Mouse (Mus musculus) liver, embryonic 15.5 days (tissue): ENCODE measurements around the gene Znrf2. TPM values are rescaled to one million over a fixed set of nuclear protein-coding genes. Genes with fewer than 3 reads are reported as not detected.
A peak's percentile ranks its signal among the peaks of the same experiment; 100 is the strongest.

Experiments
- ATAC-seq: fragments of 200-750 bp; cut with Nextera tagmentation; 2 replicates; pipeline ENCODE4 v1.8.0; 2017; ENCODE audit warnings: moderate number of reproducible peaks, mild to moderate bottlenecking, moderate library complexity; ENCODE audit not compliant: insufficient read depth
- H3K27ac ChIP-seq: fragments of 300-500 bp; sonication (generic); replicated peaks from 2 replicates; pipeline ENCODE4 v1.5.1; 2015; ENCODE audit warnings: mild to moderate bottlenecking, inconsistent platforms
- H3K27me3 ChIP-seq: fragments of 300-500 bp; sonication (generic); 2 replicates; pipeline ENCODE4 v1.6.1; 2015; ENCODE audit warnings: mild to moderate bottlenecking, inconsistent platforms
- H3K36me3 ChIP-seq: fragments of 300-500 bp; sonication (generic); replicated peaks from 2 replicates; pipeline ENCODE4 v1.6.1; 2015; ENCODE audit warnings: moderate library complexity, mild to moderate bottlenecking, inconsistent platforms
- H3K4me1 ChIP-seq: fragments of 300-500 bp; sonication (generic); replicated peaks from 2 replicates; pipeline ENCODE4 v1.6.1; 2015; ENCODE audit warnings: inconsistent platforms
- H3K4me2 ChIP-seq: fragments of 300-500 bp; sonication (generic); 2 replicates; pipeline ENCODE4 v1.6.1; 2015; ENCODE audit warnings: moderate library complexity, mild to moderate bottlenecking, inconsistent platforms
- H3K4me3 ChIP-seq: fragments of 300-500 bp; sonication (generic); replicated peaks from 2 replicates; pipeline ENCODE4 v1.5.1; 2015; ENCODE audit warnings: mild to moderate bottlenecking, inconsistent platforms
- H3K9ac ChIP-seq: fragments of 300-500 bp; sonication (generic); 2 replicates; pipeline ENCODE4 v1.6.1; 2015; ENCODE audit warnings: moderate library complexity, mild to moderate bottlenecking, inconsistent platforms
- H3K9me3 ChIP-seq: fragments of 300-500 bp; sonication (generic); replicated peaks from 2 replicates; pipeline ENCODE4 v1.6.1; 2016; ENCODE audit warnings: inconsistent platforms
- WGBS: fragments of 180-500 bp; shearing (Covaris S2); methylation state at CpG from one replicate; pipeline ENCODE4 v1.1.7; 2015; ENCODE audit warnings: mixed read lengths; ENCODE audit not compliant: insufficient replicate concordance; 5-methylcytosine and 5-hydroxymethylcytosine counted together
- polyA plus RNA-seq: library from polyadenylated mRNA; unstranded; fragments of >200 nt; fragmentation: Nextera tagmentation; extraction: Ambion mirVana; gene quantifications from 2 replicates; pipeline ENCODE4 v1.2.1, GENCODE M21; 2015

Gene Znrf2
- polyA plus RNA-seq, 1 experiment from 2014 or later, result 2.1 TPM

DNA sequence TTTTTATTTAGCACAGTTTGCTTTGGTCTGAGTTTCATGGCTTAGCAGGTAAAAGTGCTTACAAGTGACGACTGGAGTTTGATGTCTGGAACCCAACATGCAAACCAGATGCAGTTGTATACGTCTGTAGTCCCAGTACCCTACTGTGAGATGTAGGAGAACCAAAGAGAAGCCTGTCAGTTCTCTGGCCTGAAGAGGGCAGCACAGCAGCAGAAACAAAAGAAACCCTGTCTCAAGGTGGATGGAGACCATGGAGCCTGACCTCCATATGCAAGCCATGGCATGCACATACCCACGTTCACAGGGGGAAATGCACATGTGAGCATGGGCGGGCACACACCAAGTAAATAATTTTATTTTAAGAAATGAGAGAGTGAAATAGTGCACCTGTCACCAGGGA lies 100.8 kb downstream of the Znrf2 start:
- 30% methylated on average over 4 of the region's 4 CpGs for WGBS
- H3K9ac ChIP-seq, result no peak overlapping the region
- H3K36me3 ChIP-seq, result no peaks in the 10 kb centered on the region
- no peak overlapping the region for H3K4me3 ChIP-seq
- no peak overlapping the region for H3K27ac ChIP-seq
- no peak overlapping the region for H3K4me2 ChIP-seq
- no peak for ATAC-seq
- H3K9me3 ChIP-seq, result no peaks in the 10 kb centered on the region
- H3K4me1 ChIP-seq, result no peaks in the 10 kb centered on the region
- H3K27me3 ChIP-seq, result no peaks in the 10 kb centered on the region

DNA sequence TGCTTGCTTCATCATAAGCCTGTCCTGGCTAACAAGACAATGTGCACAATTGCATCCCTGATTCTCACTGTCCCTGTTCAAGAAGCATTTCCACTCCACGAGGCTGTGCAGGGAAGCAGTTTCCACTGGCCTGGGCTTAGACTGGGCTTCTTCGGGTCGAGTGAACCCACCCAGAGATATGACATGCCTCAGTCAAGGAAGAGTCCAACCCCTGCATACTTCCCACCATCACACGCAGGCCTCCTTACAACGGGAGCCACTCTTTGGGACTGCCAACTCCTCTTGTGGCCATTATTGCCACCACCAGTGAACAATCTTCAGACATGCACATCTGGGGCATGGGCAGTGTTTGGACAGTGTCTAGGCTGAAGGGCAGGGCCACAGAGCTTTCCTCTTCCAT lies 101.8 kb downstream of the Znrf2 start:
- H3K4me3 ChIP-seq, result no peak overlapping the region
- H3K27ac ChIP-seq, result no peak overlapping the region
- no peaks in the 10 kb centered on the region for H3K27me3 ChIP-seq
- H3K36me3 ChIP-seq, result no peaks in the 10 kb centered on the region
- no peaks in the 10 kb centered on the region for H3K9me3 ChIP-seq
- no peak overlapping the region for H3K9ac ChIP-seq
- no peak overlapping the region for H3K4me2 ChIP-seq
- ATAC-seq, result no peak
- H3K4me1 ChIP-seq, result no peaks in the 10 kb centered on the region
- WGBS, result 68% methylated on average over 5 of the region's 5 CpGs

DNA sequence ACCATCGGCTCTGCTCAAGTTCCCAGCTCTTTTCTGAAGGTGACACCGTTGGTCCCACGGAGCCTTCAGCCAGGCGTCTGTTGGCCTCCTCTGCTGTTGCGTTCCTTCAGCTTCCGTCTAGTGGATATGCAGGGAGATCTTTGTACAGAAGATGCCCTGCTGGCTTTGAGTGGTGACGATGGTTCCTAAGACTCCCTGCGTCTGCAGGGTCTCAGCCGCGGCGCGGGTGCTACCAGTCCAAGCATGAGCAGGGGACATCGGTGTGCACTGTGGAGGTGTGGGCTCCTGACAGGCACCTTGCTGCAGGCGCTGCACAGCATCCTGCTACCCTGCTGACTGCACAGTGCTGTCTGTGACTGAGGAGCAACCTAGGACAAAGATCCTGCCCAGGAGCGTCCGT lies 107.8 kb downstream of the Znrf2 start:
- Histone ChIP-seq H3K4me1 (no peaks in the 10 kb centered on the region), H3K36me3 (no peaks in the 10 kb centered on the region), H3K27ac (no peak overlapping the region), H3K9me3 (no peaks in the 10 kb centered on the region), H3K4me3 (no peak overlapping the region), H3K4me2 (no peak overlapping the region), H3K9ac (no peak overlapping the region), H3K27me3 (no peaks in the 10 kb centered on the region)
- no peak for ATAC-seq
- 81% methylated on average over 16 of the region's 16 CpGs for WGBS

DNA sequence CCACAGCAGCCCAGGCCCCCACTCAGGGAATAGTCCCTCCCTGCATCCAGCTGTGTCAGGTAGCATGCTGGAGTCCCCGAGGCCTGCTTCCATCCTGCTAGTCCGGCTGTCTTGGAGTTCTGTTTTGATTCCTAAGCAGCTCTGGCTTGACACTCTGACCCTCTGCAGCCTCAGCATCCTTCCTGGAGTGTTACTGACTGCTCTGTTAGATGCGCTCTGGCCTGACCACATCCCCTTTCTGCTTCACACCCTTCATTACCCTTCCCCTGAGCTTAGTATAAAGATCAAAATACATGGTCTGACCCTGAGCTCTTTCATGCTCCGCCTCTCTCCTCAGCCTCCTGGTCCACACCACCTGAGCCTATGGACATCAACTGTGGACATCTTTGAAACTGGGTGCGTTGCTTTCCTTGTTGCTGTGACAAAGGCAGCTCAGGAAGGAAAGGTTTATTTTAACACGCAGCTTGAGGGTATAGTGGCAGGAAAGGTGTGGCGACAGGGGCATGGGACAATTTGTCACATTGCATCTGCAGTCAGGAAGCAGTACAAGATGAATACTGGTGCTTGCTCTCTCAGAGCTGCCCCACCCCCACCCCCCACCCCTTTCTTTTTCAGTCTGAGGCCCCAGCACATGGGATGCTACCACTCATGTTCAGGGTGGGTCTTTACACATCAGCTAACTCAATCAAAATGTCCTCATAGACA lies 109.2 kb downstream of the Znrf2 start:
- Histone ChIP-seq H3K27me3 (no peaks in the 10 kb centered on the region), H3K9me3 (no peaks in the 10 kb centered on the region), H3K4me1 (no peaks in the 10 kb centered on the region), H3K27ac (no peak overlapping the region), H3K4me2 (no peak overlapping the region), H3K9ac (no peak overlapping the region), H3K36me3 (no peaks in the 10 kb centered on the region), H3K4me3 (no peak overlapping the region)
- ATAC-seq, result no peak
- WGBS, result 22% methylated on average over 7 of the region's 7 CpGs

DNA sequence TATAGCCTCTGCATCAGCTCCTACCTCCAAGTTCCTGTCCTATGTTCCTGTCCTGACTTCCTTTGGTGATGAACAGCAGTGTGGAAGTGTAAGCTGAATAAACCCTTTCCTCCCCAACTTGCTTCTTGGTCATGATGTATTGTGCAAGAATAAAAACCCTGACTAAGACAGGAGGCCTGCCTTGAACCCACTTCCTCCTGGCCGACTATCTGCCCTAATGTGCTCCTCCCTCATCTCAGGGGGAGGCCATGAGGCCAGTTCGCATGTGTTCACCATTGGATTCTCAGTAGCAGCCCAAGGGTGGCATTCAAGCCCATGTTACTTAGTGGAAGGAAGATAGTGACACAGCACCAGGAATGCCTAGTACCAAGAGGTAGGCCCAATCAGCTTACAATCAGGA lies 110.2 kb downstream of the Znrf2 start:
- Histone ChIP-seq H3K9ac (no peak overlapping the region), H3K27me3 (no peaks in the 10 kb centered on the region), H3K4me2 (no peak overlapping the region), H3K4me3 (no peak overlapping the region), H3K9me3 (no peaks in the 10 kb centered on the region), H3K27ac (no peak overlapping the region), H3K36me3 (no peaks in the 10 kb centered on the region), H3K4me1 (no peaks in the 10 kb centered on the region)
- ATAC-seq, result no peak
- 24% methylated on average over 2 of the region's 2 CpGs for WGBS

DNA sequence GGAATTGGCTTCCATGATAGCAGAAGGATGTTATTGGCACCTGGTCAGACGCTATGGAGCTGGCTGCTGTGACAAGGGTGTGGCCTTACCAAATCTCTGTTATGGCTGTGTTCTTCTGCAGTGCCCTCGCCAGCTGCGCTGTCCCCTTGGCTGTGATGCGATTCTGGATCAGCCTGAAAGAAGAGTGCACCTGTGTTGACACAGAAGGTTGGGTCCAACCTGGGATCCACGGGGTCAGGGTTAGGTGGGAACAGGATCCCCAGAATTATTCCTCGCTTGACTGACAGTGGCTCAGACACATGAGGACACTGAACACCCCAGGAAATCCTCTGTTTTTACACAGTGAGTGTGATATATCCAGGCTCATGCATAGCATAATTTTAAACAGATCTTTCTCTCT lies 111.2 kb downstream of the Znrf2 start:
- Histone ChIP-seq H3K27me3 (no peaks in the 10 kb centered on the region), H3K4me2 (no peak overlapping the region), H3K27ac (no peak overlapping the region), H3K4me3 (no peak overlapping the region), H3K4me1 (no peaks in the 10 kb centered on the region), H3K9ac (no peak overlapping the region), H3K9me3 (no peaks in the 10 kb centered on the region), H3K36me3 (no peaks in the 10 kb centered on the region)
- ATAC-seq, result no peak
- WGBS, result 65% methylated on average over 6 of the region's 6 CpGs

DNA sequence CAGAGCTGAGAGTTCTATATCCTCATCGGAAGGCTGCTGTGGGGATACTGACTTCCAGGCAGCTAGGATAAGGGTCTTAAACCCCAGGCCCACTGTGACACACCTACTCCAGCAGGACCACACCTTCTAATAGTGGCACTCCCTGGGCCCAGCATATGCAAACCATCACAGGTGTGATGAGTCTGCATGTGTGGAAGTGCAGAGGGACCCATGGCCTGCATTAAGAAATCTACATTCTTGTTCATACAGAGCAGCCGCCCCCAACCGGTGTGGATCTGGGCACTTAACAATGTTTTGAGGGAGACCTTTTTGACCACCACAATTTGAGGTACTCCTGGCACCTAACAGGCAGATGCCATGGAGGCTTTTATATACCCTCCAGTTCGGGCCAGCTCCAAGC lies 114.9 kb downstream of the Znrf2 start:
- Histone ChIP-seq H3K4me1 (no peaks in the 10 kb centered on the region; the same call in 1 of the 2 replicates), H3K4me2 (no peak overlapping the region), H3K4me3 (no peak overlapping the region), H3K36me3 (no peaks in the 10 kb centered on the region), H3K9me3 (no peaks in the 10 kb centered on the region), H3K27ac (no peak overlapping the region), H3K9ac (no peak overlapping the region), H3K27me3 (no peaks in the 10 kb centered on the region)
- 74% methylated on average over 4 of the region's 4 CpGs for whole genome bisulfite sequencing
- no peak for ATAC-seq

DNA sequence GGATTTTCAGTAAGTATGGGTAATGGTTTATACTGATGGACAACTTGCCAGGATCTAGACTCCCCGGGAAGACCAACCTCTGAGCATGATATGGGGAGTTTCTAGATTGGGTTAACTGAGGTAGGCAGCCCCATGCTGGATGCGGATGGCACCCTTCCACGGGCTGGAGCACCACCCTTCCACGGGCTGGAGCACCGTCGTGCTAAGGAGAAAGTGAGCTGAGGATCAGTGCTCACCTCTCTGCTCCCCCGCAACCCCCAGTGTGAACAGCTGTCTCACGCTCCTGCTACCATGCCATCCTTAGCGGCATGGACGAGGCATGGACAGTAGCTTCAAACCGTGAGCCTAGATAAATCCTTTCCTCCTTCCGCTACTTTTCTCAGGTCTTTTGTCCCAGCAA lies 115.8 kb downstream of the Znrf2 start:
- Histone ChIP-seq H3K27me3 (no peaks in the 10 kb centered on the region), H3K4me3 (no peak overlapping the region), H3K36me3 (no peaks in the 10 kb centered on the region), H3K27ac (no peak overlapping the region), H3K4me2 (no peak overlapping the region), H3K9ac (no peak overlapping the region), H3K4me1 (no peaks in the 10 kb centered on the region; the same call in 1 of the 2 replicates), H3K9me3 (no peaks in the 10 kb centered on the region)
- ATAC-seq, result no peak
- WGBS, result 78% methylated on average over 12 of the region's 12 CpGs

DNA sequence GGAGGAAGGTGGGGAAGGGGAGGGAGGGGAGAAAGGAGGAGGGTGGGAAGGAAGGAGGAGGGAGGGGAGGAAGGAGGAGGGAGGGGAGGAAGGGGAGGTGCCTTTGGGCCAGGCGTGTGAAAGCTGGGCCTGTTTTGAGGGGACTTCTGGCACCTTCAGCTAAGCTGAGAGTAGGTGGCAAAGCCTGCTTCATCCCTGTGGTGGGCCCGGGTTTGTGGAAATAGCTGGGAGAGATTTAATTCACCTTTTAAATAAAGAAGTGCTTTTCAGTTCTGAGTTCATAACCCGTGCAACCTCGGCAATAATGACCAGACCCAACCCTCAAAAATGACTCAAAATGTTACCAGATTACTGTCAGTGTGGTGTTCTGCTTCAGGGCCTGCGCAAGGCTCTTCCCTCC lies 116.5 kb downstream of the Znrf2 start:
- H3K27ac ChIP-seq, result no peak overlapping the region

DNA sequence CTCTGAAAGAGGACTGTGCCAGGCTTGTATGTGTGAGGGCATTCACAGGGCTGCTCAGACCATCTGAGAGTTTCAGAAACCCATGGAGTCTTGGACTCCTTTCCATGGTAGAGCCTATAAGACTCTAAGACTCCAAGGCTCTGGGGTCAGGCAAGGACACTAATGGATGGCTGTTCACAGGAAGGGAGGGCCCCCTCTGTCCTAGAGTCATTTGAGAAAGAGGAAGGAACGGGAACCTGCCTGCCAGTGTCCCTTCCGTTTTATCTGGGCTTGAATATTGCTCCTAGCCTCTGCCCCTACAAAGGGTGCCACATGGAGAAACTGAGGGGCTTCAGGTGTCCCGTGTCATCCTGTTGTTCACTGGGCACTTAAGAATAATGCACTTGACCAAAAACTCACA lies 117.2 kb downstream of the Znrf2 start:
- WGBS, result 23% methylated on average over 3 of the region's 3 CpGs
- no peak overlapping the region for H3K27ac ChIP-seq

More for the DNA sequence above, 116.5 kb downstream of the Znrf2 start:
- no peaks in the 10 kb centered on the region for H3K27me3 ChIP-seq
- H3K4me1 ChIP-seq, result no peaks in the 10 kb centered on the region; the same call in 1 of the 2 replicates
- WGBS, result 54% methylated on average over 5 of the region's 5 CpGs
- H3K36me3 ChIP-seq, result no peaks in the 10 kb centered on the region
- no peak for ATAC-seq
- no peak overlapping the region for H3K4me2 ChIP-seq
- H3K4me3 ChIP-seq, result no peak overlapping the region
- no peaks in the 10 kb centered on the region for H3K9me3 ChIP-seq
- H3K9ac ChIP-seq, result no peak overlapping the region

DNA sequence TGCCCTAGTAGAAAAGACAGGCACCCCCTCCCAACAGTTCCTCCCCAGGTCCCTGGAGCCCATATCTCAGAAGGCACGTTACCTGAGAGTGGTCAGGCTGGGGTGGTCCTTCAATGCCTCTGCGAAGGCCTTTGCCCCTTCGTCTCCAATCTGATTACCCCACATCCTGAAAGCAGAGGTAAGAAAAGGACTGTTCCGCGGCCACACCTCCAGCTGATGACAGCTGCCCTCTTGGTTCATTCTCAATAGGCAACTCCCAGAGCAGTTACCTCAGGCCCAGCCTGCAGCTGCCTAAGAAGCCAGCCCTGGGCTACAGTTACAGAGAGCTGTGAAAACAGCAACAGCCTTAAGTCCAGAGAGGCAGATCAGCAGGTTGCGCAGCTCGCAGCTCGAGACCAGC lies 117.6 kb downstream of the Znrf2 start:
- H3K36me3 ChIP-seq, result no peaks in the 10 kb centered on the region
- H3K9ac ChIP-seq, result no peak overlapping the region
- no peak overlapping the region for H3K4me3 ChIP-seq
- H3K27ac ChIP-seq, result no peak overlapping the region
- H3K4me2 ChIP-seq, result peak overlapping the region; percentile 20; the same call in 1 of the 2 replicates
- WGBS, result 58% methylated on average over 8 of the region's 8 CpGs
- H3K27me3 ChIP-seq, result no peaks in the 10 kb centered on the region
- H3K4me1 ChIP-seq, result no peaks in the 10 kb centered on the region; the same call in 1 of the 2 replicates
- no peaks in the 10 kb centered on the region for H3K9me3 ChIP-seq
- no peak for ATAC-seq

More for the DNA sequence above, 117.2 kb downstream of the Znrf2 start:
- no peak for ATAC-seq
- no peaks in the 10 kb centered on the region; the same call in 1 of the 2 replicates for H3K4me1 ChIP-seq
- no peaks in the 10 kb centered on the region for H3K36me3 ChIP-seq
- H3K4me3 ChIP-seq, result no peak overlapping the region
- no peaks in the 10 kb centered on the region for H3K9me3 ChIP-seq
- no peaks in the 10 kb centered on the region for H3K27me3 ChIP-seq
- H3K9ac ChIP-seq, result no peak overlapping the region
- peak overlapping the region; percentile 20; the same call in 1 of the 2 replicates for H3K4me2 ChIP-seq

DNA sequence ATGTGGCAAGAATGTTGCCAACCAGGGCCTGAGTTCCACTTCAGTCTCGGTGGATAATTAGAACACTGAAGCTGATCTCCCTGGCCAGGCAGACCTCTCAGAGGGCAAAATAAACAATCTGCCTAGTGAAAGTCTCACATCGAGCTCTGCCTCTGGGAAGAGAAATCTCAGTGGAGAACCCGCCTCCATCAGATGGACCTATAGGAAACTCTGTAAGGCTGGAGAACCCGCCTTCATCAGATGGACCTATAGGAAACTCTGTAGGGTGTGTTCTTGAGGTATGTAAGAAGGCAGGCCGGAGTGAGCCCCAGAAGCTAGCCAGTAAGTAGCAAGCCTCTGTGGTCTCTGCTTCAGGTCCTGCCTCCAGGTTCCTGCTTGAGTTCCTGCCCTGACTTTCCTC lies 118.2 kb downstream of the Znrf2 start:
- no peak for ATAC-seq
- Histone ChIP-seq H3K9ac (no peak overlapping the region), H3K4me1 (peaks cover 2% of the 10 kb centered on the region; the same call in 1 of the 2 replicates), H3K27ac (no peak overlapping the region), H3K4me2 (no peak overlapping the region), H3K27me3 (no peaks in the 10 kb centered on the region), H3K4me3 (no peak overlapping the region), H3K9me3 (no peaks in the 10 kb centered on the region), H3K36me3 (no peaks in the 10 kb centered on the region)
- 57% methylated on average over 5 of the region's 5 CpGs for WGBS
